Mouse (Mus musculus) liver, postnatal 0 days (tissue): Measurements from ENCODE around the gene Ppp6c. TPM values are rescaled to one million over a fixed set of nuclear protein-coding genes. Genes with fewer than 3 reads are reported as not detected.

Source experiments
- ATAC-seq: fragments of 200-750 bp; cut with Nextera tagmentation; 2 replicates; pipeline ENCODE4 v1.8.0; 2017; ENCODE audit warnings: mild to moderate bottlenecking, moderate library complexity
- DNase-seq: peaks from one replicate; pipeline ENCODE4 v3.0.0-alpha.2; 2016
- H3K27ac ChIP-seq: fragments of 300-500 bp; sonication (generic); 2 replicates; pipeline ENCODE4 v1.5.1; 2014; ENCODE audit warnings: antibody characterized with exemption, moderate library complexity, mild to moderate bottlenecking, low read depth
- H3K27me3 ChIP-seq: fragments of 300-500 bp; sonication (generic); 2 replicates; pipeline ENCODE4 v1.6.1; 2014; ENCODE audit warnings: low read length, control low read depth, mixed read lengths; ENCODE audit not compliant: insufficient read depth
- H3K36me3 ChIP-seq: fragments of 300-500 bp; sonication (generic); replicated peaks from 2 replicates; pipeline ENCODE4 v1.6.1; 2014; ENCODE audit warnings: mild to moderate bottlenecking, control low read depth, low read length, moderate library complexity, mixed read lengths; ENCODE audit not compliant: insufficient read depth
- H3K4me1 ChIP-seq: fragments of 300-500 bp; sonication (generic); 2 replicates; pipeline ENCODE4 v1.6.1; 2014; ENCODE audit warnings: antibody characterized with exemption, mild to moderate bottlenecking, control low read depth; ENCODE audit not compliant: insufficient read depth
- H3K4me2 ChIP-seq: fragments of 300-500 bp; sonication (generic); 2 replicates; pipeline ENCODE4 v1.6.1; 2014; ENCODE audit warnings: low read depth, mild to moderate bottlenecking, low read length, moderate library complexity, mixed read lengths
- H3K4me3 ChIP-seq: fragments of 300-500 bp; sonication (generic); 2 replicates; pipeline ENCODE4 v1.5.1; 2014; ENCODE audit warnings: low read depth, low read length
- H3K9ac ChIP-seq: fragments of 300-500 bp; sonication (generic); replicated peaks from 2 replicates; pipeline ENCODE4 v1.6.1; 2014; ENCODE audit warnings: mild to moderate bottlenecking, moderate library complexity
- H3K9me3 ChIP-seq: fragments of 300-500 bp; sonication (generic); 2 replicates; pipeline ENCODE4 v1.6.1; 2016; ENCODE audit warnings: mild to moderate bottlenecking, control low read depth, low read length, mixed read lengths
- CTCF ChIP-seq: sonication (generic); IDR thresholded peaks from 2 replicates; pipeline ENCODE4 v1.5.1; 2016; ENCODE audit warnings: antibody characterized with exemption, low read depth
- EP300 ChIP-seq: IDR thresholded peaks from 2 replicates; pipeline ENCODE4 v1.6.1; 2016; ENCODE audit warnings: antibody characterized with exemption, low read depth, mild to moderate bottlenecking
- WGBS: fragments of 180-500 bp; shearing (Covaris S2); extraction: QIAGEN DNeasy Blood & Tissue Kit; methylation state at CpG from one replicate; pipeline ENCODE4 v1.1.7; 2014; ENCODE audit not compliant: insufficient replicate concordance; 5-methylcytosine and 5-hydroxymethylcytosine counted together
- polyA plus RNA-seq: library from polyadenylated mRNA; unstranded; fragments of >200 nt; fragmentation: Nextera tagmentation; extraction: Ambion mirVana; gene quantifications from 2 replicates; pipeline ENCODE4 v1.2.1, GENCODE M21; 2015

The Ppp6c gene
- polyA plus RNA-seq, 1 experiment from 2014 or later: 37.0 TPM

GRCm38 (mm10) chr2:39156821-39157220 is 69.4 kb downstream of the Ppp6c start:
- H3K27me3 ChIP-seq: no peaks in the 10 kb centered on the region
- H3K4me1 ChIP-seq: no peaks in the 10 kb centered on the region
- no peaks in the 10 kb centered on the region for H3K9me3 ChIP-seq
- 66% methylated on average over 1 of the region's 1 CpGs for WGBS
- TF ChIP-seq CTCF (no peak), EP300 (no peak)
- H3K9ac ChIP-seq: no peak overlapping the region
- H3K36me3 ChIP-seq: no peaks in the 10 kb centered on the region
- H3K27ac ChIP-seq: no peak overlapping the region
- ATAC-seq: no peak
- no peak overlapping the region for H3K4me2 ChIP-seq
- H3K4me3 ChIP-seq: no peak overlapping the region
- no peak for DNase-seq

- TF ChIP-seq CTCF (no peak), EP300 (no peak)
- Histone ChIP-seq H3K9me3 (no peaks in the 10 kb centered on the region), H3K4me1 (no peaks in the 10 kb centered on the region), H3K27ac (no peak overlapping the region), H3K27me3 (no peaks in the 10 kb centered on the region), H3K9ac (no peak overlapping the region), H3K4me3 (no peak overlapping the region), H3K4me2 (no peak overlapping the region), H3K36me3 (no peaks in the 10 kb centered on the region)
- no peak for ATAC-seq
- no peak for DNase-seq
- WGBS: 62% methylated on average over 2 of the region's 2 CpGs
Observed at GRCm38 (mm10) chr2:39150943-39151342, 75.3 kb downstream of the Ppp6c start.

- TF ChIP-seq CTCF: no peak
- TF ChIP-seq EP300: no peak
- no peak overlapping the region for H3K4me2 ChIP-seq
- DNase-seq: no peak
- H3K4me3 ChIP-seq: no peak overlapping the region
- 0 out of 2 replicates have a peak, but pooled peaks cover 2% of the 10 kb centered on the region for H3K9me3 ChIP-seq
- H3K36me3 ChIP-seq: no peaks in the 10 kb centered on the region
- 10% methylated on average over 2 of the region's 2 CpGs for WGBS
- no peaks in the 10 kb centered on the region for H3K27me3 ChIP-seq
- ATAC-seq: peak; percentile 45; the same call in 1 of the 2 replicates
- no peak overlapping the region for H3K9ac ChIP-seq
- H3K4me1 ChIP-seq: no peaks in the 10 kb centered on the region
- no peak overlapping the region for H3K27ac ChIP-seq
Observed at GRCm38 (mm10) chr2:39148075-39148474, 78.2 kb downstream of the Ppp6c start.

- no peaks in the 10 kb centered on the region for H3K36me3 ChIP-seq
- H3K4me1 ChIP-seq: no peaks in the 10 kb centered on the region
- TF ChIP-seq EP300 (no peak), CTCF (no peak)
- no peaks in the 10 kb centered on the region for H3K27me3 ChIP-seq
- H3K9ac ChIP-seq: no peak overlapping the region
- 0 out of 2 replicates have a peak, but pooled peaks cover 2% of the 10 kb centered on the region for H3K9me3 ChIP-seq
- DNase-seq (no peak), ATAC-seq (no peak)
- 81% methylated on average over 1 of the region's 1 CpGs for WGBS
- H3K4me2 ChIP-seq: no peak overlapping the region
- no peak overlapping the region for H3K27ac ChIP-seq
- no peak overlapping the region for H3K4me3 ChIP-seq
Observed at GRCm38 (mm10) chr2:39146469-39146868, 79.8 kb downstream of the Ppp6c start.

Other genes with a start within 250 kb of the Ppp6c start
- gene Wdr38, start 229.0 kb downstream of the Ppp6c start, polyA plus RNA-seq: 0.53 and 0.60 TPM in 2 replicates
- gene Arpc5l, start 221.1 kb downstream of the Ppp6c start, polyA plus RNA-seq: 59.3 and 60.7 TPM in 2 replicates
- gene Rpl35, start 220.8 kb downstream of the Ppp6c start, polyA plus RNA-seq: 574 and 582 TPM in 2 replicates
- 7.5 and 9.9 TPM in 2 replicates for gene Golga1, start 160.9 kb downstream of the Ppp6c start, polyA plus RNA-seq
- 0.56 and 0.70 TPM in 2 replicates for gene Scai, start 35.7 kb downstream of the Ppp6c start, polyA plus RNA-seq